Mouse (Mus musculus): ENCODE measurements around the gene Vmn1r45.

DNA sequence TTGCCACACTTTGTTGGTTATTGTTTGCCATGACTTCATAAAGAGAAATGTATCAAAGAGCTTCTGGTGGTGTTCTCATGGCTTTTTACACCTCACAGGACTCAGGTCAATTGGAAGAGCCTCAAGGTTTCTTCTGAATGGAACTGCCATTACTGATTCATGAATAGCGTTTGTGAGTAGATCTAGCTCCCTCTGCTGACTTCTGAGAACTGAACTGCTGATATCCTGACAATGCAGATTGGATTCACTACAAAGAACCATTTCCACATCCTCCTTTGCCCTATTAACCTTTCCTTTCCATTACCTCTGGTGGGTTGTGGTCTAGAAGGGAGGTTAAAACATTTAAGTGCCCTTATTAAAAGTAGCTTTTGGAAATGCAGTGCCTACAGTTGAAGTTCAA, 45.6 kb upstream of the Vmn1r45 start:
- TF ChIP-seq CTCF (IDR thresholded peaks at IDR 0.05; ENCODE audit: insufficient read depth, low read depth, low read length) (no peak), POLR2A (IDR thresholded peaks at IDR 0.05; ENCODE audit: insufficient read depth, low read depth, low read length) (no peak)

Measured in olfactory bulb, adult 2 months (tissue).